ENCODE assay signal across 13 mouse cellular contexts in the genomic region with DNA sequence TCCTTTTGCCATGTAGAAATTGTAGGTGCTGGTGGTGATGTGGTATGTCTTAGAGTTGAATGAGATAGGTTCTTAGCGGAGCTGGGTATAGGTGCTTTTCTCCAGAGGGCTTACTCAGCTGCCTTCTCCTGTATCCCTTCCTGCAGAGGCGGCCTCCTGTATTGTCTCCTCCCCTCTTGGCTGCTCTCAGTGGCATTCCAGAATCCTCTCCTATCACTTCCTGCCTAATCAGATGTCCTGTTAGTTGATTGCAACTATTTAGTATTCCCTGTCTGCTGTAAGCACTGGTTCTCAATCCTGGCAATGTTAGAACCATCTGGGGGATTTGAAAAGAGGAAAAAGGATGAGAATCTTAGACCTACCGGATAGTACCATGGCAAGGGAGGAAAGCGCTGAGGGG. TPM values are rescaled to one million over a fixed set of nuclear protein-coding genes. Genes with fewer than 3 reads are reported as not detected.
DNase-seq lines count a peak whose midpoint lies in the region; ATAC-seq and TF ChIP-seq lines count a peak whose summit lies in the region.
"Had no signal": no experiment of that assay in that cellular context is flagged by ENCODE, and none has a peak within 500 bp of the region (broad histone marks: within the 10 kb centered on the region; RNA-seq: fewer than 3 reads in every experiment).

No protein-coding gene starts in this region.

- no peak overlapping the region for H3K4me3 ChIP-seq in embryonic facial prominence, embryonic 15.5 days (replicated peaks)
- no peak overlapping the region for H3K4me3 ChIP-seq in lung, postnatal 0 days (ENCODE audit: low read depth, low read length)
- H3K4me3 ChIP-seq: liver, embryonic 13.5 days; midbrain, embryonic 12.5 days had no signal

- no peak overlapping the region for H3K9ac ChIP-seq in embryonic facial prominence, embryonic 15.5 days
- no peak overlapping the region for H3K9ac ChIP-seq in lung, postnatal 0 days (replicated peaks; ENCODE audit: low read depth)
- H3K9ac ChIP-seq: liver, embryonic 13.5 days; midbrain, embryonic 12.5 days had no signal

- no peak for TF ChIP-seq CTCF in lung, postnatal 0 days (IDR thresholded peaks at IDR 0.05)

- no peaks in the 10 kb centered on the region for H3K9me3 ChIP-seq in embryonic facial prominence, embryonic 15.5 days (replicated peaks)
- no peaks in the 10 kb centered on the region for H3K9me3 ChIP-seq in lung, postnatal 0 days (ENCODE audit: low read length)
- H3K9me3 ChIP-seq: liver, embryonic 13.5 days; midbrain, embryonic 12.5 days had no signal

- H3K4me1 ChIP-seq in embryonic facial prominence, embryonic 15.5 days = peaks cover 31% of the 10 kb centered on the region
- peaks cover 13% of the 10 kb centered on the region; the same call in 1 of the 2 replicates for H3K4me1 ChIP-seq in lung, postnatal 0 days (ENCODE audit: insufficient read depth, low read depth, low read length)

- WGBS in embryonic facial prominence, embryonic 15.5 days = 71% methylated on average over 4 of the region's 4 CpGs
- 55% methylated on average over 4 of the region's 4 CpGs for WGBS in lung, postnatal 0 days

- peak; percentile 39 to 51 for DNase-seq in heart, adult 9 months (ENCODE audit: low spot score in 2 of 2)
- DNase-seq in heart, postnatal 36 days = no peak
- peak; percentile 39 for DNase-seq in kidney, postnatal 10 days
- DNase-seq in lung, postnatal 0 days (ENCODE audit: low spot score) = peak; percentile 54
- DNase-seq in adrenal gland, postnatal 25 days = no peak
- DNase-seq in neural tube, embryonic 10.5 days (ENCODE audit: extremely low spot score, low spot score) = no peak
- no peak for DNase-seq in layer of hippocampus, postnatal 10 days (ENCODE audit: low spot score in 2 of 2)
- DNase-seq: adrenal gland, adult 2 months; gastrocnemius, postnatal 10 days; liver, embryonic 13.5 days had no signal

- H3K27ac ChIP-seq in embryonic facial prominence, embryonic 15.5 days (replicated peaks) = 0 out of 2 replicates have a peak overlapping the region, but pooled peaks have one; percentile 34
- peak overlapping the region; percentile 17 for H3K27ac ChIP-seq in lung, postnatal 0 days (ENCODE audit: low read length)
- H3K27ac ChIP-seq: liver, embryonic 13.5 days; midbrain, embryonic 12.5 days had no signal

- no peaks in the 10 kb centered on the region for H3K27me3 ChIP-seq in embryonic facial prominence, embryonic 15.5 days
- H3K27me3 ChIP-seq in lung, postnatal 0 days (replicated peaks; ENCODE audit: insufficient read depth, low read length) = no peaks in the 10 kb centered on the region
- H3K27me3 ChIP-seq: liver, embryonic 13.5 days; midbrain, embryonic 12.5 days had no signal

- no peak for TF ChIP-seq EP300 in lung, postnatal 0 days (IDR thresholded peaks at IDR 0.05)

- no peaks in the 10 kb centered on the region for H3K36me3 ChIP-seq in embryonic facial prominence, embryonic 15.5 days
- no peaks in the 10 kb centered on the region for H3K36me3 ChIP-seq in lung, postnatal 0 days (ENCODE audit: insufficient read depth, low read length)
- H3K36me3 ChIP-seq: liver, embryonic 13.5 days; midbrain, embryonic 12.5 days had no signal

- H3K4me2 ChIP-seq in embryonic facial prominence, embryonic 15.5 days (replicated peaks) = no peak overlapping the region
- no peak overlapping the region for H3K4me2 ChIP-seq in lung, postnatal 0 days (replicated peaks; ENCODE audit: low read depth, low read length)
- H3K4me2 ChIP-seq: liver, embryonic 13.5 days; midbrain, embryonic 12.5 days had no signal

- intact Hi-C loops in heart, postnatal 36 days (cut with DNase I) = no loop called here

- no peak for ATAC-seq in embryonic facial prominence, embryonic 15.5 days (ENCODE audit: insufficient number of reproducible peaks, low FRiP score, low TSS enrichment, low read depth)
- ATAC-seq in lung, postnatal 0 days = peak; percentile 64
- ATAC-seq: hindbrain, embryonic 16.5 days had no signal

RNA-seq across cellular contexts. Expression of gene Epb41l2, which starts 27.3 kb away (rescaled TPM):
- total RNA-seq in heart, postnatal 36 days (2021) = 10 to 100 TPM; 42.0 to 55.8 TPM
- 78.9 and 79.8 TPM in 2 replicates for polyA plus RNA-seq in embryonic facial prominence, embryonic 15.5 days (2015; fragmentation: Nextera tagmentation; extraction: Ambion mirVana)
- 48.2 and 54.2 TPM in 2 replicates for polyA plus RNA-seq in lung, postnatal 0 days (2015; fragmentation: Nextera tagmentation; extraction: Ambion mirVana)
- total RNA-seq in adrenal gland, postnatal 25 days (2021) = 70.7 and 82.6 TPM in 2 replicates
- 100 to 1,000 TPM; 145 to 153 TPM for total RNA-seq in layer of hippocampus, postnatal 10 days (2021)

Comparison
In these comparisons a context has a peak if more than half of its experiments do, and no peak if none do; other contexts are left out.
1. DNase-seq: peak in heart, adult 9 months (2 of 2), kidney, postnatal 10 days (single experiment) and lung, postnatal 0 days (single experiment); none in heart, postnatal 36 days (0 of 2), adrenal gland, postnatal 25 days (single experiment), neural tube, embryonic 10.5 days (single experiment) and layer of hippocampus, postnatal 10 days (0 of 2).